Mouse (Mus musculus): ENCODE measurements at regions not wholly inside any gene's neighbourhood (a gene's known extent, or its start where the extent isn't known, plus 50 kb on each side); places are given as distances from the start of the nearest gene placed in this dataset.

- no peaks in the 10 kb centered on the region for H3K9me3 ChIP-seq
- no peaks in the 10 kb centered on the region for H3K4me1 ChIP-seq
- no peak overlapping the region for H3K4me3 ChIP-seq
- no peaks in the 10 kb centered on the region for H3K36me3 ChIP-seq
- no peak overlapping the region for H3K4me2 ChIP-seq (replicated peaks)
- ATAC-seq (ENCODE audit: low FRiP score, low read depth): peak; percentile 85
- no peak overlapping the region for H3K27ac ChIP-seq
- no peaks in the 10 kb centered on the region for H3K27me3 ChIP-seq
- H3K9ac ChIP-seq: no peak overlapping the region
Measured at GRCm38 (mm10) chr10:103726680-103727079, 359.1 kb downstream of the Slc6a15 start.

GRCm38 (mm10) chr10:103731522-103731921, 363.9 kb downstream of the Slc6a15 start:
- ATAC-seq (ENCODE audit: low FRiP score, low read depth): no peak
- Histone ChIP-seq H3K4me3 (no peak overlapping the region), H3K27me3 (no peaks in the 10 kb centered on the region), H3K4me2 (replicated peaks) (no peak overlapping the region), H3K9ac (no peak overlapping the region), H3K4me1 (no peaks in the 10 kb centered on the region), H3K9me3 (no peaks in the 10 kb centered on the region), H3K27ac (no peak overlapping the region), H3K36me3 (no peaks in the 10 kb centered on the region)
- 52% methylated on average over 1 of the region's 1 CpGs for WGBS

- Histone ChIP-seq H3K27me3 (no peaks in the 10 kb centered on the region), H3K4me1 (no peaks in the 10 kb centered on the region), H3K9me3 (no peaks in the 10 kb centered on the region), H3K4me2 (replicated peaks) (no peak overlapping the region), H3K36me3 (no peaks in the 10 kb centered on the region), H3K9ac (no peak overlapping the region), H3K4me3 (no peak overlapping the region), H3K27ac (no peak overlapping the region)
- no peak for ATAC-seq (ENCODE audit: low FRiP score, low read depth)
- WGBS: 71% methylated on average over 5 of the region's 5 CpGs
Measured at GRCm38 (mm10) chr10:103731981-103732380, 364.4 kb downstream of the Slc6a15 start.

- Histone ChIP-seq H3K27me3 (no peaks in the 10 kb centered on the region), H3K36me3 (no peaks in the 10 kb centered on the region), H3K27ac (no peak overlapping the region), H3K4me2 (replicated peaks) (no peak overlapping the region), H3K4me1 (no peaks in the 10 kb centered on the region), H3K4me3 (no peak overlapping the region), H3K9me3 (no peaks in the 10 kb centered on the region), H3K9ac (no peak overlapping the region)
- 77% methylated on average over 1 of the region's 1 CpGs for WGBS
- ATAC-seq (ENCODE audit: low FRiP score, low read depth): no peak
Measured at GRCm38 (mm10) chr10:103780127-103780526, 362.7 kb upstream of the Gm21293 start.

GRCm38 (mm10) chr10:103784920-103785319, 357.9 kb upstream of the Gm21293 start:
- no peaks in the 10 kb centered on the region for H3K36me3 ChIP-seq
- no peaks in the 10 kb centered on the region for H3K9me3 ChIP-seq
- H3K4me2 ChIP-seq (replicated peaks): no peak overlapping the region
- no peak overlapping the region for H3K27ac ChIP-seq
- H3K4me1 ChIP-seq: no peaks in the 10 kb centered on the region
- no peak overlapping the region for H3K9ac ChIP-seq
- no peak overlapping the region for H3K4me3 ChIP-seq
- H3K27me3 ChIP-seq: no peaks in the 10 kb centered on the region
- no peak for ATAC-seq (ENCODE audit: low FRiP score, low read depth)

GRCm38 (mm10) chr10:103829079-103829478, 313.7 kb upstream of the Gm21293 start:
- no peak for ATAC-seq (ENCODE audit: low FRiP score, low read depth)
- no peaks in the 10 kb centered on the region for H3K9me3 ChIP-seq
- H3K36me3 ChIP-seq: no peaks in the 10 kb centered on the region
- no peak overlapping the region for H3K4me3 ChIP-seq
- H3K4me1 ChIP-seq: no peaks in the 10 kb centered on the region
- H3K27ac ChIP-seq: no peak overlapping the region
- no peak overlapping the region for H3K4me2 ChIP-seq (replicated peaks)
- H3K27me3 ChIP-seq: no peaks in the 10 kb centered on the region
- no peak overlapping the region for H3K9ac ChIP-seq

- Histone ChIP-seq H3K4me2 (replicated peaks) (no peak overlapping the region), H3K4me1 (no peaks in the 10 kb centered on the region), H3K36me3 (no peaks in the 10 kb centered on the region), H3K9me3 (no peaks in the 10 kb centered on the region), H3K27ac (no peak overlapping the region), H3K4me3 (no peak overlapping the region), H3K9ac (no peak overlapping the region), H3K27me3 (no peaks in the 10 kb centered on the region)
- no peak for ATAC-seq (ENCODE audit: low FRiP score, low read depth)
- WGBS: 62% methylated on average over 2 of the region's 2 CpGs
Measured at GRCm38 (mm10) chr10:103832063-103832462, 310.7 kb upstream of the Gm21293 start.

- Histone ChIP-seq H3K9me3 (no peaks in the 10 kb centered on the region), H3K36me3 (no peaks in the 10 kb centered on the region), H3K4me3 (no peak overlapping the region), H3K4me2 (replicated peaks) (no peak overlapping the region), H3K27ac (no peak overlapping the region), H3K9ac (no peak overlapping the region), H3K4me1 (no peaks in the 10 kb centered on the region), H3K27me3 (no peaks in the 10 kb centered on the region)
- 75% methylated on average over 1 of the region's 1 CpGs for WGBS
- no peak for ATAC-seq (ENCODE audit: low FRiP score, low read depth)
Measured at GRCm38 (mm10) chr10:103855211-103855610, 287.6 kb upstream of the Gm21293 start.

- no peaks in the 10 kb centered on the region for H3K9me3 ChIP-seq
- no peaks in the 10 kb centered on the region for H3K36me3 ChIP-seq
- H3K4me2 ChIP-seq (replicated peaks): no peak overlapping the region
- no peak overlapping the region for H3K9ac ChIP-seq
- ATAC-seq (ENCODE audit: low FRiP score, low read depth): no peak
- H3K27ac ChIP-seq: no peak overlapping the region
- 93% methylated on average over 1 of the region's 1 CpGs for WGBS
- H3K4me1 ChIP-seq: no peaks in the 10 kb centered on the region
- no peak overlapping the region for H3K4me3 ChIP-seq
- H3K27me3 ChIP-seq: no peaks in the 10 kb centered on the region
Measured at GRCm38 (mm10) chr10:103860890-103861289, 281.9 kb upstream of the Gm21293 start.

GRCm38 (mm10) chr10:103862120-103862519, 280.7 kb upstream of the Gm21293 start:
- 78% methylated on average over 2 of the region's 2 CpGs for WGBS
- H3K9me3 ChIP-seq: no peaks in the 10 kb centered on the region
- H3K9ac ChIP-seq: no peak overlapping the region
- no peaks in the 10 kb centered on the region for H3K27me3 ChIP-seq
- H3K4me3 ChIP-seq: no peak overlapping the region
- no peaks in the 10 kb centered on the region for H3K4me1 ChIP-seq
- H3K27ac ChIP-seq: no peak overlapping the region
- no peaks in the 10 kb centered on the region for H3K36me3 ChIP-seq
- no peak for ATAC-seq (ENCODE audit: low FRiP score, low read depth)
- H3K4me2 ChIP-seq (replicated peaks): no peak overlapping the region

- H3K9me3 ChIP-seq: no peaks in the 10 kb centered on the region
- no peak overlapping the region for H3K4me2 ChIP-seq (replicated peaks)
- no peaks in the 10 kb centered on the region for H3K27me3 ChIP-seq
- no peak overlapping the region for H3K27ac ChIP-seq
- H3K4me1 ChIP-seq: no peaks in the 10 kb centered on the region
- no peak overlapping the region for H3K9ac ChIP-seq
- H3K4me3 ChIP-seq: no peak overlapping the region
- H3K36me3 ChIP-seq: no peaks in the 10 kb centered on the region
- ATAC-seq (ENCODE audit: low FRiP score, low read depth): no peak
- WGBS: 81% methylated on average over 3 of the region's 3 CpGs
Measured at GRCm38 (mm10) chr10:103863909-103864308, 278.9 kb upstream of the Gm21293 start.

GRCm38 (mm10) chr10:103910098-103910497, 232.7 kb upstream of the Gm21293 start:
- no peak overlapping the region for H3K4me3 ChIP-seq
- no peak overlapping the region for H3K4me2 ChIP-seq (replicated peaks)
- H3K4me1 ChIP-seq: no peaks in the 10 kb centered on the region
- no peaks in the 10 kb centered on the region for H3K36me3 ChIP-seq
- WGBS: 27% methylated on average over 2 of the region's 2 CpGs
- H3K27me3 ChIP-seq: no peaks in the 10 kb centered on the region
- H3K9me3 ChIP-seq: no peaks in the 10 kb centered on the region
- H3K27ac ChIP-seq: no peak overlapping the region
- no peak for ATAC-seq (ENCODE audit: low FRiP score, low read depth)
- H3K9ac ChIP-seq: no peak overlapping the region

GRCm38 (mm10) chr10:103958183-103958582, 184.6 kb upstream of the Gm21293 start:
- 49% methylated on average over 4 of the region's 4 CpGs for WGBS
- no peaks in the 10 kb centered on the region for H3K4me1 ChIP-seq
- no peak overlapping the region for H3K4me2 ChIP-seq (replicated peaks)
- no peaks in the 10 kb centered on the region for H3K27me3 ChIP-seq
- no peak overlapping the region for H3K9ac ChIP-seq
- no peak for ATAC-seq (ENCODE audit: low FRiP score, low read depth)
- H3K9me3 ChIP-seq: no peaks in the 10 kb centered on the region
- H3K27ac ChIP-seq: no peak overlapping the region
- no peak overlapping the region for H3K4me3 ChIP-seq
- H3K36me3 ChIP-seq: no peaks in the 10 kb centered on the region

GRCm38 (mm10) chr10:103976059-103976458, 166.7 kb upstream of the Gm21293 start:
- H3K4me2 ChIP-seq (replicated peaks): no peak overlapping the region
- no peaks in the 10 kb centered on the region for H3K4me1 ChIP-seq
- no peaks in the 10 kb centered on the region for H3K27me3 ChIP-seq
- H3K36me3 ChIP-seq: no peaks in the 10 kb centered on the region
- ATAC-seq (ENCODE audit: low FRiP score, low read depth): no peak
- H3K27ac ChIP-seq: no peak overlapping the region
- 53% methylated on average over 6 of the region's 6 CpGs for WGBS
- no peaks in the 10 kb centered on the region for H3K9me3 ChIP-seq
- H3K9ac ChIP-seq: no peak overlapping the region
- no peak overlapping the region for H3K4me3 ChIP-seq
